Mouse (Mus musculus) adipocyte (in vitro differentiated cells): Measurements from ENCODE around the gene Pank2.
"Not testable (repeated sequence)": the region's sequence is repeated elsewhere in the genome, so short reads cannot be mapped to it uniquely, and the experiment has no call there.

Experiments
- DNase-seq: peaks from one replicate; pipeline ENCODE4 v3.0.0-alpha.2; 2016; ENCODE audit warnings: low spot score

The Pank2 gene

DNA sequence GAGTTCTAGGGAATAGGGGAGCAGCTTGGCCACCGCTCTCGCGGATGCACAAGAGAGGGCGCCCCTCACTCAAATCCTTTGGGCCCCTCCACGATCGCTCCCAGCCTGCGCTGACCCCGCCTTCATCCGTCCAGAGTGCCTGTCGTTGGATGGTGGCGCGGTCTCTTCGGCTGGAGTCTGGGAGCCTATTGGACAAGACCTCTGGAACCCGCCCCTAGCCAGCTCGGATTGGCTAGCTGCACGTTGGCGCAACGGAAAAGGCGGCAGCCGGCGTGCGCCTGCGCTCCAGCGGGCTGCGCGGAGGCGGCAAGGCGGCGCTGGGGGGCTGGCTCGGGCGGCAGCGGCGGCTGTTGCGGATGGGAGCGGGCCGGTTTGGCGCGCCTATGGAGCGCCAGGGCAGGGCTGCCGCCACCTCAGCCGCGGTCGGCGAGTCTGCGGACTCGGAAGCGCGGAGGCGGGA lies at the start of gene Pank2:
Gene Pank2, plus strand, starts transcription at position 283 of the 460 bp plus-strand sequence.
- DNase-seq: peak; percentile 98

DNA sequence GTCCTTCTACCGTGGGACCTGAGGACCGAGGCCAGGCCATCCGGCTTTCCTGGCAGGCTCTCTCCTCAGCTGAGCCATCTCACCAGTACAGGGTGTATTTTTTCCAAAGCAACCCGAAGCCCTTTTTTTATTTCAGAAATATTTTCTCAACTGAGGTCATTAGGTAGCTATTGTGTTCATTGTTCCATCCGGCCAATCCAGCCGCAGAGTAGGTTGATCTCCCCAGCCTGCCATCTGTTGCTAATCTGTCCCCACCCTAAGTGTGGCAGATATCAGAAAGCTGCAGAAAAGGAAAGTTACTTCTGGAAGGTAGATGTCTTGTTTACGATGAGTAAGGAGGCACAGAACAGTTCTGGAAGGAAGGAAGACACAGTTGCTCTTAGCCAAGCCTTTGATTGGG lies 48.5 kb upstream of the Pank2 start:
- no peak for DNase-seq

GRCm38 (mm10) chr2:131215941-131216858 lies 46.1 kb upstream of the Pank2 start:
- DNase-seq: no peak

- DNase-seq: no peak
These were observed 42.3 kb upstream of the Pank2 start for GRCm38 (mm10) chr2:131220030-131220429.

GRCm38 (mm10) chr2:131221853-131222515 lies 40.3 kb upstream of the Pank2 start:
- no peak for DNase-seq

GRCm38 (mm10) chr2:131222562-131222961 lies 39.7 kb upstream of the Pank2 start:
- no peak for DNase-seq

- no peak for DNase-seq
These were observed 38.7 kb upstream of the Pank2 start for GRCm38 (mm10) chr2:131223569-131223968.

DNA sequence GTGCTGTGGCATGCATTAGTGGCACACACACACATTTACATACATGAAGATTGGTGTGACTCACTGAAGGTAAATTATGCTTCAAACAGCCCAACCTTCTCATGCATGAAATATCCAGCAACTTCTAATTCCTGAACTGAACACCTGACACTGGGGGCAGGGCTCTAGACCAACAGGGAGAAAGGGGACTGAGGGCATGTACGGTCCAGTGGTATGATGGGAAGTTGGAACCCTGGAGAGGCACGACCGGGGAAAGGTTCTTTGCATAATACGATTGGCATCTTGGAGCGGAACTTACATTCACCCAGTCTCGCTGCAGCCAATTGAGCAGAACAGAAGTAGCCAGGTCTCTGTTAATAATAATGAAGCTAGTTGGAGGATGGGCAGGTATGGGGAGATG lies 37.1 kb upstream of the Pank2 start:
- no peak for DNase-seq

DNA sequence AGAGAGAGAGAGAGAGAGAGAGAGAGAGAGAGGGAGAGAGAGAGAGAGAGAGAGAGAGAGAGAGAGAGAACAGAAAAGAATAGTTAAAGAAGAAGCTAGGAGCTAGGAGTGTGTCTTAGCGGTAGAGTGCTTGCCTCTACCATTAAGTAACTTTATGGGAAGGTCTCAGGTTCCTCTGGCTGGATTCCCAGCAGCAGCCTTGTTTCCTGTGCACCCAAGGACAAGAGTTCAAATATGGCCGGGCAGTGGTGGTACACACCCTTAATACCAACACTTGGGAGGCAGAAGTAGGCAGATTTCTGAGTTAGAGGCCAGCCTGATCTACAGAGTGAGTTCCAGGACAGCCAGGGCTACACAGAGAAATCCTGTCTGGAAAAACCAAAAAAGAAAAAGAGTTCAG lies 35.6 kb upstream of the Pank2 start:
- not testable (repeated sequence) for DNase-seq

- DNase-seq: no peak
These were observed 35.1 kb upstream of the Pank2 start for GRCm38 (mm10) chr2:131227243-131227642.

DNA sequence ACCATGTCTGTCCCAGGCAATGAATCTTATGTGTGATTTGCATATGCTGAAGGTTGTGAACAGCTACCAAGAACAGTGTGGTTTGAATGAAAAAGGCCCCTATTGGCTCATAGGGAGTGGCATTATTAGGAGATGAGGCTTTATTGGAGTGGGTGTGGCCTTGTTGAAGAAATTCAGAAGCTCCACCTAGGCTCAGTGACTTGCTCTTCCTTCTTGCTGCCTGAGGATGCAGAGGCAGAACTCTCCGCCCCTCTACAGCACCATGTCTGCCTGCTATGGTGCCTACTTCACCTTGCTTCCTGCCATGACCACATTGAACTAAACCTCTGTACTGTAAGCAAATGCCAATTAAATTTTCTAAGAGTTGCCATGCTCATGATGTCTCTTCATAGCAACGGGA lies 29.7 kb upstream of the Pank2 start:
- DNase-seq: no peak

DNA sequence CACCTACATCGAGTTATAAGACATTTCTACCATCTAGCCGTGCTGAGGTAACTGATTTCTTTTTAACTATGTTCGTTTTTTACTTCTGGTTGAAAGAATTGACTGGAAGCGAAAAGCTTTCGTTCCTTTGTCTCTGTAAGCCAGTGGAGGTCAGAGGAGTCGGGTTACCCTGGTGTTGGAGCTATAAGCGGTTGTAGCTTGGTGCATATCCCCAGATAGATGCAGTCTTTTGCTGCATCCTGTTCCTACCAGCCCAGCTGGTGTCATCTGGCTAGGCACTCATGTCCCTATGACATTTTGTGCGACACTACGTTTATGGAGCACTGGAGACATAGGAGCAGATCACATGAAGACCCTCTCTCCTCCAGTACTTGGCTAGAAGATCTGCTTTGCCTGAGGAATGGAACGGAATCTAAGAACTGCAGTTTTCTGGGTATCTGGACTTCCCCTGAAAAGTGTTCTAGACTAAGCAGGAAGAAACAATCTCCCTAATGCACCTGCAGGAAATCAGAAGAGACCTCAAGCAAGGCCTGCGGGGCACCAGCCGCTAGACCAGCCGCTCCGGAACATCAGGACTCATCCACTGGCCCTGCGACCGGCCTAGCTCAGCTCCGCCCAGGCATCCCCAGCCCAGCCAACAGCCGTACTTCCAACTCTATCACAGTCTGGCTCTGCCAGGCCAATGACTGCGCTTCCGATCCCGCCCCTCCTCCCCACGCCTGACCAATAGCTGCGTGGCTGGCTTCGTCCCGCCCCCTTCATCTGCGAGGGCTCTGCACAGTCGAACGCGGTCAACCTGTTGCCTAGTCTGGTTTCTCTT lies 28.8 kb upstream of the Pank2 start, which contains the start of gene Mavs:
Gene Mavs, plus strand, starts transcription at position 757 of the 820 bp plus-strand sequence.
- peak; percentile 98 for DNase-seq

GRCm38 (mm10) chr2:131234127-131234650 lies 28.1 kb upstream of the Pank2 start:
- DNase-seq: peak; percentile 47

DNA sequence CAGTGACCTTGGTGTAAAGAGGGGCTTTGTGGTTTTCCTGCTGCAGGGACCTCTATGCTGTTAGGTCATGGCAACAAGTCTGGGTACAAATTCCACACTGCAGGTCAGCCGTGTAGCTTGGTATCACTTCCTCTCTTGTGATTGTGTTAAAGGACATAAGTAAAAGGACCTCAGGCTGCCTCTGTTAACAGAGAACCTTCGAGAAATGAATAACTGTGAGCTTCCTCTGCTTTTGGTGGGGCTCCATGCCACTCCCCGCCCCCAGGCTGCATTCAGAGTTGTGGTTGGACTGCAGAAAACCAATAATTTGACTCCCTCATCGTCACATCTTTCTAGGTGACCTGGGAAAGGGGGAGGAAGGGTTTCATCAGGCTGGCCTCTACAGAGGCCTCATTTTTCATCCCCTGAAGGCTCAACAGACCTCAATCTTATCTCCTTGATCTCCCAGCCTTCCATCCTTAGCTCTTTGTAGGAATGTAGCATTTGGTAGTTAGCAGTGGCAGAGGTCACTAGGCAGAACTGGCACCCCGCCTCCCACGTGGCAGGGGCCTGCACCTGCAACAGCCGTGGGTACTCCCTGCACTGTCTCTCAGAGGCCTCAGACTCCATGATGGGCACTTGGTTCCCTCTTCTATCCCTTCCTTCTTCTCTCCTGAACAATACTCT lies 27.2 kb upstream of the Pank2 start:
- peak; percentile 35 for DNase-seq

GRCm38 (mm10) chr2:131242180-131242579 lies 20.1 kb upstream of the Pank2 start:
- no peak for DNase-seq

DNA sequence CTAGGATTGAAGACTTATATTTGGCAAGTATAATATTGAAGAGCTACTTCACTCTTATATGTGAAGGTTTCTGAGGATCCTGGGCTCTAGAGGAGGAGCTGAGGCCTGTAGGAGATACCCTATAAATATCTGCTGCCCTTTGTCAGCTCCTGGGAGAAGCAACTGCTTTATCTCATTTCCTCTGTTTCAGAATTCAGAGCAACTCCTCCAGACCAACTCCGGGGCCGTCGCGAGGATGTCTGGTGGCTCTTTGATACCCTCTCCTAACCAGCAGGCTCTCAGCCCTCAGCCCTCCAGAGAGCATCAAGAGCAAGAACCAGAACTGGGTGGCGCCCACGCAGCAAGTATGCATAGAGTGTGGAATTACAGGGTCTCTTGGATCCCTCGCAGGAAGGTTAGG lies 19.4 kb upstream of the Pank2 start:
- DNase-seq: no peak

DNA sequence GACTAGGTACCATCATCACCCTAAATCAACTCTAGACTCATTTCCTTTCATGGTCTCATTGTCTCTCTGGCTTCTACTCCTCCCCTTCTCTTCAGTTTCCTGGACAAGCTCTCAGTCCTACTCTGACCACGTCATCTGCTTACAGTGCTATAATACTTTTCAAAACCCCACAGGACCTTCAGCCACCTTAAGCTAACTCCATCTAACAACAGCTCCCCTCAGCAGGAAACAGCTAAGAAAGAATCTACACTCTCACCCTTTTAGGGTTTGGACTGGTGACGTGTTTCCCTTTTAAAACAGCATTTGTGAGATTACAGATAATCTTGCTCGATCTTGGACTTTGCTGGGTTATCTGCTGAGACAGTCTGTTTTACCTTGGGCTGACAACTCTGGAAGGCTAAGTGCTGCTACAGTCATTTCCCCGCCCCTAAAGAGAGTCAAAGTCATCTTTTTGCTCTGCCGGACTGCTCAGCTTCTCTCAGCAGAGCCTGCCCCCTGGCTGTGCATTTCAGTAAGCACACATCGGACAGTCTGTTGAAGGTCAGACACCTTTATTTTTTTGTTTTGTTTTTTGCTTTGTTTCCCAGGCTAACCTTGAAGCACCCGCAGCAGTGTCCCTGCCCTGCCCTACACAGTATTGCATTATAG lies 8.5 kb upstream of the Pank2 start:
- DNase-seq: peak; percentile 85

DNA sequence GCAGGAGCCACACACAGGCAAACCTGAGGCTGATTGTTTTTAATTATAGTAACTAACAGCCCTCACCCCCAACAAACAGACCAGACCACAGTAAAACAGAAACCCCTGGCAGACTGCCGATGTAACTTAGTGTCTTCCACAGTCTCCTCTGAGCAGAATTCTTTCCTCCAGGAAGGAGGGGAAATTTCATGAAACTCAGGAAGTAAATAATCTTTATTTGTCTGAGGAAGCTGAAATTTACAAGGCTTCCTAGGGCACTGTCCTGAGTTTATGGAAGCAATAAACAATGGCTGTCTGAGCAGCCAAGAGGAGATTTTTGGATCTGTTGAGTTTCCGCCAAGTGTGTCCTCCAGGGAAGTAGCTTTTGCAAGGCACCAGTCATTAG lies 8.0 kb upstream of the Pank2 start:
- DNase-seq: peak; percentile 67

DNA sequence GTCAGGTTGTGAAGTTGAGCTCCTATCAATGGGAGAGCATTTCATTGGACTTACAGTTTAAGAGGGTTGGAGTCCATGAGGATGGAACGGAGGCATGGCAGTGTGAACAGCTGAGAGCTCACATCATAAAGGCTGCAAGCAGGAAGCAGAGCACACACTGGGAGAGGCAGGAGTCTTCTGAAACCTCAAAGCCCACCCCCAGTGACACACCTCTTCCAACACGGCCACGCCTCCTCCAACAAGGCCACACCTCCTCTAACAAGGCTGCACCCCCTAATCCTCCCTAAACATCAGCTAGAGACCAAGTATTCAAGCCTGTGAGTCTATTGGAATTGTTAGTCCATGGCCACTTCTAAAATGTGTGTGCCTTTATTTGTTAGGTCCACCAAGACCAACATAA lies 6.6 kb upstream of the Pank2 start:
- no peak for DNase-seq

GRCm38 (mm10) chr2:131258693-131259092 lies 3.6 kb upstream of the Pank2 start:
- no peak for DNase-seq
